Mouse (Mus musculus): ENCODE data around the gene Recql.

DNA sequence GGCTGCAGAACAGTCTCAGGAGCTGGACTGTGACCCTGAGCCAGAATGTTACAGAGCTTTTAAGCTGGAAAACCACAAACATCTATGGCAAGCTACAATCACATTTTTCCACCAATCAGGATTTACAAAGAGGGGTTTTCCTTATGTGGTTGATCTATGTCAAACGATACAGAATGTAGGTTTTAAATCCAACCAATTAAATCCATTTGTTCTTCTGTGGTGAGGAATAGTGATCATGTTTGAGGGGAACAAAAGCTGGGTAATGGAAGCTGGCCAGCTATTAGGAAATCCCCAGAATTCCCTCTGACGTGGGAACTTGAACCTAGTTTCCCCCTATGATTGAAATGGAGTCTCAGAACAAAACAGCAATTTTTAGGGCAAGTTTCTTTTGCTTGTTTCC, 47.9 kb downstream of the Recql start:
- TF ChIP-seq POLR2A (IDR thresholded peaks at IDR 0.05; ENCODE audit: borderline replicate concordance, insufficient read depth, low read length) (no peak), CTCF (IDR thresholded peaks at IDR 0.05; ENCODE audit: borderline replicate concordance, insufficient read depth, low read depth, low read length) (no peak)

Measured in cerebellum, adult 2 months (tissue).